Mouse (Mus musculus): ENCODE data around the gene Ubl5. TPM values are rescaled to one million over a fixed set of nuclear protein-coding genes. Genes with fewer than 3 reads are reported as not detected.
"Not testable (repeated sequence)": the region's sequence is repeated elsewhere in the genome, so short reads cannot be mapped to it uniquely, and the experiment has no call there.

Gene Ubl5
- polyA plus RNA-seq, 1 experiment from 2014 or later, result 338 TPM

GRCm38 (mm10) chr9:20635676-20636075 lies 7.0 kb upstream of the Ubl5 start:
- H3K36me3 ChIP-seq (ENCODE audit: control insufficient read depth, insufficient read depth, low read length); H3K27ac ChIP-seq (ENCODE audit: low read depth, low read length); H3K4me3 ChIP-seq (ENCODE audit: low read depth, low read length); H3K4me1 ChIP-seq (ENCODE audit: control insufficient read depth, insufficient read depth, low read length); H3K9me3 ChIP-seq (replicated peaks; ENCODE audit: control insufficient read depth, low read length); H3K9ac ChIP-seq (ENCODE audit: low read depth, low read length); H3K27me3 ChIP-seq (ENCODE audit: control insufficient read depth, insufficient read depth, low read length); H3K4me2 ChIP-seq; ATAC-seq (replicated peaks; ENCODE audit: insufficient number of reproducible peaks, low FRiP score, low TSS enrichment): not testable (repeated sequence)
- 89% methylated on average over 8 of the region's 8 CpGs for WGBS (ENCODE audit: insufficient replicate concordance)

- no peaks in the 10 kb centered on the region for H3K9me3 ChIP-seq (replicated peaks; ENCODE audit: control insufficient read depth, low read length)
- H3K4me1 ChIP-seq (ENCODE audit: control insufficient read depth, insufficient read depth, low read length), result peaks cover 5% of the 10 kb centered on the region; the same call in 1 of the 2 replicates
- no peak overlapping the region for H3K4me2 ChIP-seq
- no peak overlapping the region for H3K9ac ChIP-seq (ENCODE audit: low read depth, low read length)
- no peak overlapping the region for H3K4me3 ChIP-seq (ENCODE audit: low read depth, low read length)
- peaks cover 6% of the 10 kb centered on the region; the same call in 1 of the 2 replicates for H3K36me3 ChIP-seq (ENCODE audit: control insufficient read depth, insufficient read depth, low read length)
- H3K27ac ChIP-seq (ENCODE audit: low read depth, low read length), result no peak overlapping the region
- WGBS (ENCODE audit: insufficient replicate concordance), result 82% methylated on average over 3 of the region's 3 CpGs
- no peaks in the 10 kb centered on the region for H3K27me3 ChIP-seq (ENCODE audit: control insufficient read depth, insufficient read depth, low read length)
- ATAC-seq (replicated peaks; ENCODE audit: insufficient number of reproducible peaks, low FRiP score, low TSS enrichment), result no peak
Measured at GRCm38 (mm10) chr9:20636256-20636655, 6.4 kb upstream of the Ubl5 start.

- no peak overlapping the region for H3K27ac ChIP-seq (ENCODE audit: low read depth, low read length)
- peaks cover 9% of the 10 kb centered on the region; the same call in 1 of the 2 replicates for H3K4me1 ChIP-seq (ENCODE audit: control insufficient read depth, insufficient read depth, low read length)
- peaks cover 6% of the 10 kb centered on the region; the same call in 1 of the 2 replicates for H3K36me3 ChIP-seq (ENCODE audit: control insufficient read depth, insufficient read depth, low read length)
- no peak overlapping the region for H3K9ac ChIP-seq (ENCODE audit: low read depth, low read length)
- H3K9me3 ChIP-seq (replicated peaks; ENCODE audit: control insufficient read depth, low read length), result no peaks in the 10 kb centered on the region
- no peaks in the 10 kb centered on the region for H3K27me3 ChIP-seq (ENCODE audit: control insufficient read depth, insufficient read depth, low read length)
- no peak overlapping the region for H3K4me3 ChIP-seq (ENCODE audit: low read depth, low read length)
- WGBS (ENCODE audit: insufficient replicate concordance), result 71% methylated on average over 2 of the region's 2 CpGs
- no peak for ATAC-seq (replicated peaks; ENCODE audit: insufficient number of reproducible peaks, low FRiP score, low TSS enrichment)
- H3K4me2 ChIP-seq, result no peak overlapping the region
Measured at GRCm38 (mm10) chr9:20636790-20637189, 5.9 kb upstream of the Ubl5 start.

- Histone ChIP-seq H3K4me1 (ENCODE audit: control insufficient read depth, insufficient read depth, low read length) (peaks cover 12% of the 10 kb centered on the region; the same call in 1 of the 2 replicates), H3K27me3 (ENCODE audit: control insufficient read depth, insufficient read depth, low read length) (no peaks in the 10 kb centered on the region), H3K27ac (ENCODE audit: low read depth, low read length) (no peak overlapping the region), H3K9me3 (replicated peaks; ENCODE audit: control insufficient read depth, low read length) (no peaks in the 10 kb centered on the region), H3K4me3 (ENCODE audit: low read depth, low read length) (no peak overlapping the region), H3K9ac (ENCODE audit: low read depth, low read length) (no peak overlapping the region), H3K4me2 (no peak overlapping the region), H3K36me3 (ENCODE audit: control insufficient read depth, insufficient read depth, low read length) (peaks cover 6% of the 10 kb centered on the region; the same call in 1 of the 2 replicates)
- no peak for ATAC-seq (replicated peaks; ENCODE audit: insufficient number of reproducible peaks, low FRiP score, low TSS enrichment)
- 85% methylated on average over 19 of the region's 19 CpGs for WGBS (ENCODE audit: insufficient replicate concordance)
Measured at GRCm38 (mm10) chr9:20638552-20638951, 4.1 kb upstream of the Ubl5 start.

- Histone ChIP-seq H3K9ac (ENCODE audit: low read depth, low read length) (no peak overlapping the region), H3K27me3 (ENCODE audit: control insufficient read depth, insufficient read depth, low read length) (no peaks in the 10 kb centered on the region), H3K4me2 (no peak overlapping the region), H3K4me1 (ENCODE audit: control insufficient read depth, insufficient read depth, low read length) (peaks cover 15% of the 10 kb centered on the region; the same call in 1 of the 2 replicates), H3K27ac (ENCODE audit: low read depth, low read length) (no peak overlapping the region), H3K36me3 (ENCODE audit: control insufficient read depth, insufficient read depth, low read length) (peaks cover 6% of the 10 kb centered on the region; the same call in 1 of the 2 replicates), H3K4me3 (ENCODE audit: low read depth, low read length) (no peak overlapping the region), H3K9me3 (replicated peaks; ENCODE audit: control insufficient read depth, low read length) (no peaks in the 10 kb centered on the region)
- ATAC-seq (replicated peaks; ENCODE audit: insufficient number of reproducible peaks, low FRiP score, low TSS enrichment), result no peak
- WGBS (ENCODE audit: insufficient replicate concordance), result 93% methylated on average over 4 of the region's 4 CpGs
Measured at GRCm38 (mm10) chr9:20639486-20639885, 3.2 kb upstream of the Ubl5 start.

GRCm38 (mm10) chr9:20641501-20641900 lies 1.2 kb upstream of the Ubl5 start:
- peaks cover 6% of the 10 kb centered on the region; the same call in 1 of the 2 replicates for H3K36me3 ChIP-seq (ENCODE audit: control insufficient read depth, insufficient read depth, low read length)
- WGBS (ENCODE audit: insufficient replicate concordance), result 20% methylated on average over 6 of the region's 6 CpGs
- H3K4me1 ChIP-seq (ENCODE audit: control insufficient read depth, insufficient read depth, low read length), result peaks cover 18% of the 10 kb centered on the region
- H3K27me3 ChIP-seq (ENCODE audit: control insufficient read depth, insufficient read depth, low read length), result no peaks in the 10 kb centered on the region
- no peaks in the 10 kb centered on the region for H3K9me3 ChIP-seq (replicated peaks; ENCODE audit: control insufficient read depth, low read length)
- H3K4me2 ChIP-seq, result peak overlapping the region; percentile 98
- no peak overlapping the region; the same call in 1 of the 2 replicates for H3K27ac ChIP-seq (ENCODE audit: low read depth, low read length)
- no peak for ATAC-seq (replicated peaks; ENCODE audit: insufficient number of reproducible peaks, low FRiP score, low TSS enrichment)
- peak overlapping the region; percentile 91 for H3K9ac ChIP-seq (ENCODE audit: low read depth, low read length)
- peak overlapping the region; percentile 97 for H3K4me3 ChIP-seq (ENCODE audit: low read depth, low read length)

GRCm38 (mm10) chr9:20642896-20643466 lies 303 bp downstream of the Ubl5 start:
- H3K4me1 ChIP-seq (ENCODE audit: control insufficient read depth, insufficient read depth, low read length), result peaks cover 18% of the 10 kb centered on the region
- H3K36me3 ChIP-seq (ENCODE audit: control insufficient read depth, insufficient read depth, low read length), result peaks cover 6% of the 10 kb centered on the region; the same call in 1 of the 2 replicates
- no peaks in the 10 kb centered on the region for H3K27me3 ChIP-seq (ENCODE audit: control insufficient read depth, insufficient read depth, low read length)
- peak overlapping the region; percentile 94 for H3K27ac ChIP-seq (ENCODE audit: low read depth, low read length)
- ATAC-seq (replicated peaks; ENCODE audit: insufficient number of reproducible peaks, low FRiP score, low TSS enrichment), result peak; percentile 83
- peak overlapping the region; percentile 91 for H3K9ac ChIP-seq (ENCODE audit: low read depth, low read length)
- H3K9me3 ChIP-seq (replicated peaks; ENCODE audit: control insufficient read depth, low read length), result no peaks in the 10 kb centered on the region
- under 1% methylated on average over 30 of the region's 30 CpGs for WGBS (ENCODE audit: insufficient replicate concordance)
- peak overlapping the region; percentile 97 for H3K4me3 ChIP-seq (ENCODE audit: low read depth, low read length)
- H3K4me2 ChIP-seq, result peak overlapping the region; percentile 98

GRCm38 (mm10) chr9:20643781-20644180 lies 1.1 kb downstream of the Ubl5 start:
- ATAC-seq (replicated peaks; ENCODE audit: insufficient number of reproducible peaks, low FRiP score, low TSS enrichment), result no peak
- Histone ChIP-seq H3K4me3 (ENCODE audit: low read depth, low read length) (peak overlapping the region; percentile 97), H3K9ac (ENCODE audit: low read depth, low read length) (peak overlapping the region; percentile 91), H3K27ac (ENCODE audit: low read depth, low read length) (peak overlapping the region; percentile 94; the same call in 1 of the 2 replicates), H3K9me3 (replicated peaks; ENCODE audit: control insufficient read depth, low read length) (no peaks in the 10 kb centered on the region), H3K4me1 (ENCODE audit: control insufficient read depth, insufficient read depth, low read length) (peaks cover 14% of the 10 kb centered on the region), H3K27me3 (ENCODE audit: control insufficient read depth, insufficient read depth, low read length) (no peaks in the 10 kb centered on the region), H3K4me2 (peak overlapping the region; percentile 98), H3K36me3 (ENCODE audit: control insufficient read depth, insufficient read depth, low read length) (peaks cover 2% of the 10 kb centered on the region; the same call in 1 of the 2 replicates)
- 8% methylated on average over 13 of the region's 13 CpGs for WGBS (ENCODE audit: insufficient replicate concordance)
